Mouse (Mus musculus) midbrain, embryonic 14.5 days (tissue): ENCODE data around the gene Dscaml1. TPM values are rescaled to one million over a fixed set of nuclear protein-coding genes. Genes with fewer than 3 reads are reported as not detected.

Source experiments
- ATAC-seq: fragments of 200-750 bp; cut with Nextera tagmentation; 2 replicates; pipeline ENCODE4 v1.8.0; 2017; ENCODE audit warnings: moderate number of reproducible peaks, moderate library complexity; ENCODE audit not compliant: low FRiP score, low TSS enrichment
- DNase-seq: peaks from one replicate; pipeline ENCODE4 v3.0.0-alpha.2; 2015
- H3K27ac ChIP-seq: fragments of 300-500 bp; sonication (generic); replicated peaks from 2 replicates; pipeline ENCODE4 v1.5.1; 2014; ENCODE audit warnings: mild to moderate bottlenecking, low read depth, low read length, moderate library complexity
- H3K27me3 ChIP-seq: fragments of 300-500 bp; sonication (generic); 2 replicates; pipeline ENCODE4 v1.6.1; 2014; ENCODE audit warnings: low read length, control low read depth, mixed read lengths; ENCODE audit not compliant: control insufficient read depth, insufficient read depth
- H3K36me3 ChIP-seq: fragments of 300-500 bp; sonication (generic); 2 replicates; pipeline ENCODE4 v1.6.1; 2014; ENCODE audit warnings: low read length, control low read depth; ENCODE audit not compliant: control insufficient read depth, insufficient read depth
- H3K4me1 ChIP-seq: fragments of 300-500 bp; sonication (generic); 2 replicates; pipeline ENCODE4 v1.6.1; 2014; ENCODE audit warnings: mild to moderate bottlenecking, antibody characterized with exemption, low read length, control low read depth; ENCODE audit not compliant: control insufficient read depth, insufficient read depth
- H3K4me2 ChIP-seq: fragments of 300-500 bp; sonication (generic); 2 replicates; pipeline ENCODE4 v1.6.1; 2014; ENCODE audit warnings: mild to moderate bottlenecking, low read length, moderate library complexity
- H3K4me3 ChIP-seq: fragments of 300-500 bp; sonication (generic); replicated peaks from 2 replicates; pipeline ENCODE4 v1.5.1; 2014; ENCODE audit warnings: low read depth, low read length
- H3K9ac ChIP-seq: fragments of 300-500 bp; sonication (generic); replicated peaks from 2 replicates; pipeline ENCODE4 v1.6.1; 2014; ENCODE audit warnings: mild to moderate bottlenecking, low read length, moderate library complexity
- H3K9me3 ChIP-seq: fragments of 300-500 bp; sonication (generic); 2 replicates; pipeline ENCODE4 v1.6.1; 2016; ENCODE audit warnings: low read length, control low read depth, mixed read lengths; ENCODE audit not compliant: control insufficient read depth
- WGBS: fragments of 180-500 bp; shearing (Covaris S2); extraction: QIAGEN DNeasy Blood & Tissue Kit; methylation state at CpG from one replicate; pipeline ENCODE4 v1.1.7; 2014; 5-methylcytosine and 5-hydroxymethylcytosine counted together
- polyA plus RNA-seq: library from polyadenylated mRNA; unstranded; fragments of >200 nt; fragmentation: Nextera tagmentation; extraction: Ambion mirVana; gene quantifications from 2 replicates; pipeline ENCODE4 v1.2.1, GENCODE M21; 2014

Dscaml1 gene
- polyA plus RNA-seq, 1 experiment from 2014 or later = 14.8 TPM

DNA sequence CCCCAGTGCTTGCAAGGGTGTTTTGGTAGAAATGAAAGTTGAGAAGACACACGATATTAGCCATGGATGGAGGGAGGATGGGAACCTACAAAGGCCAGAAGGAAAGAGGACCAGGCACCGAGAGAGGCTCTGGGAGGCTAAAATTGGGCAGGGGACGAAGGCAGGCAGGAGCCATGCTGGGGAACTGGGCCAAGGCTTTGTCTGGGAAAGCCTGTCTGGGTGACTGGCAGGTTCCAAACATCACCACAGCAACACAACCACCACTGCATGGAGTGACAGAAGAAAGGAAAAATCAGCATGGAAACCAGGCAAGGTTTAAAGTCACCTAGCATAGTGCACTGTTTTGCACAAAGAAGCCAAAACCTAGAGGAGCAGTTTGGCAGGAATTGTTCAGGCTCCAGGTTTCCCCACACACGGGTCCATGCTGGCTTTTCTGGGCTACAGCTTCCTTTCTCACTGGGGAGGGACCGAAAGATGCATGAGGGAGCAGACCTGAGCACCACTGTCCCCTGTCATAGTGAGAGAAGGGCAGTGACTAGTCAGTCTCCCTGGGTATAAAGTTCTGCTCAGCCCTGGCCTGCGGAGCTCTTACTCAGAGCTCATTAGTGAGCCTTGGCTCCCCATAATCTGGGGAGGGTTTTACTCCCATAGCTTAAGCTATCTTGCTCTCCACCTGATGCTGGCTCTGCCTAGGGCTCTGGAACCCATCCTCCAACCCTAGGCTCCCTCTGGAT lies 211.9 kb downstream of the Dscaml1 start:
- no peak overlapping the region for H3K4me2 ChIP-seq
- H3K27ac ChIP-seq = no peak overlapping the region; the same call in 1 of the 2 replicates
- ATAC-seq (no peak), DNase-seq (no peak)
- H3K9me3 ChIP-seq = no peaks in the 10 kb centered on the region
- no peaks in the 10 kb centered on the region for H3K4me1 ChIP-seq
- 57% methylated on average over 6 of the region's 6 CpGs for WGBS
- H3K4me3 ChIP-seq = no peak overlapping the region
- H3K27me3 ChIP-seq = no peaks in the 10 kb centered on the region
- no peaks in the 10 kb centered on the region for H3K36me3 ChIP-seq
- no peak overlapping the region for H3K9ac ChIP-seq

DNA sequence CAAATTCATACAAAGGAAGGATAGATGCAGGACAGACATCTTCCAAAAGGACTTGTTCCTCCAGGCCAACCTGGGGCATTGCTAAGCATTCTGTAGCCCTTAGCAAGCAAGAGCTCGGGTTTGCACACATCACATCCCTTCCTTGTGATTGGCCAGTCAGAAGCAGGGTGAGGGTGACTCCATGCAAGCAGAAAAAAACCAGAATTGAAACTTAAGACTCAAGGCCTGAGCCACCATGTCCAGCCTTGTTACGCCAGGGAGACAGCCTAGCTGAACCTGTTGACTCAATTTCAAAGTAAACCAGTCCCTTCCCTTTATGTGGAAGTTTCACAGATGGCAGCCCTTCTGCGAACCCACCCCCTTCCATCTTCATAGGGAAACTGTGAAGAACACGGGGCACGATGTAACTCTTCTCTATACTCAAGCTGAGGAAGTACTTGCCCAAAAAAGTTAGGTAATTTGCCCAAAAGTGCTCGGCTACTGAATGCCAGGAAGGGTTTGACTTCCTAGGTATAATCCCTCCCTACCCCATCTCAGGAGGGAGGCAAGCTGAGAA lies 218.5 kb downstream of the Dscaml1 start:
- 70% methylated on average over 6 of the region's 6 CpGs for WGBS
- no peak for DNase-seq
- Histone ChIP-seq H3K27me3 (no peaks in the 10 kb centered on the region), H3K27ac (peak overlapping the region; percentile 55; the same call in 1 of the 2 replicates), H3K4me1 (peaks cover 18% of the 10 kb centered on the region), H3K9ac (no peak overlapping the region), H3K36me3 (no peaks in the 10 kb centered on the region), H3K4me2 (no peak overlapping the region), H3K9me3 (0 out of 2 replicates have a peak, but pooled peaks cover 3% of the 10 kb centered on the region), H3K4me3 (no peak overlapping the region)
- no peak for ATAC-seq

DNA sequence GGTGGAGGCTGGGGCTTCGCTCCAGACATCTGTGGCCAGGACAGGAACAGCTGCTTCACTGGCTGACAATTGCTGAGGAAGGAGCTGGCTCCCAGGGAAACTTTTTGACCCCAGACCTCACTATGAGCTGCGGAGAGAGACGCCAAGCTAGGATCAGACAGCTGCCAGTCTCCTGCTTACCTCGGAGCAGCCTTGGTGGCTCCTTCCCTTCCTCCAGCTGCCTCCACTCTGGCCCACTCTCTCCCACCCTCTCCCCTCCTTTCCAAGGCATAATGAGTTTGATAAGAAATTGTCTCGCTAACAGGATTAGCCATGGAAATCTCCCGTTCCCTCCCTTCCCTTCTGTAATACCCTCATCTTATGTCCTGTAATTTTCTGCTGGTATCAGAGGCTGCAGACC lies 219.1 kb downstream of the Dscaml1 start:
- H3K4me2 ChIP-seq = no peak overlapping the region
- H3K9ac ChIP-seq = no peak overlapping the region
- H3K9me3 ChIP-seq = 0 out of 2 replicates have a peak, but pooled peaks cover 3% of the 10 kb centered on the region
- H3K27ac ChIP-seq = peak overlapping the region; percentile 55
- no peaks in the 10 kb centered on the region for H3K27me3 ChIP-seq
- no peak overlapping the region for H3K4me3 ChIP-seq
- H3K4me1 ChIP-seq = peaks cover 22% of the 10 kb centered on the region
- H3K36me3 ChIP-seq = no peaks in the 10 kb centered on the region
- ATAC-seq (peak; percentile 63; the same call in 1 of the 2 replicates), DNase-seq (peak; percentile 70)
- 11% methylated on average over 6 of the region's 6 CpGs for WGBS

DNA sequence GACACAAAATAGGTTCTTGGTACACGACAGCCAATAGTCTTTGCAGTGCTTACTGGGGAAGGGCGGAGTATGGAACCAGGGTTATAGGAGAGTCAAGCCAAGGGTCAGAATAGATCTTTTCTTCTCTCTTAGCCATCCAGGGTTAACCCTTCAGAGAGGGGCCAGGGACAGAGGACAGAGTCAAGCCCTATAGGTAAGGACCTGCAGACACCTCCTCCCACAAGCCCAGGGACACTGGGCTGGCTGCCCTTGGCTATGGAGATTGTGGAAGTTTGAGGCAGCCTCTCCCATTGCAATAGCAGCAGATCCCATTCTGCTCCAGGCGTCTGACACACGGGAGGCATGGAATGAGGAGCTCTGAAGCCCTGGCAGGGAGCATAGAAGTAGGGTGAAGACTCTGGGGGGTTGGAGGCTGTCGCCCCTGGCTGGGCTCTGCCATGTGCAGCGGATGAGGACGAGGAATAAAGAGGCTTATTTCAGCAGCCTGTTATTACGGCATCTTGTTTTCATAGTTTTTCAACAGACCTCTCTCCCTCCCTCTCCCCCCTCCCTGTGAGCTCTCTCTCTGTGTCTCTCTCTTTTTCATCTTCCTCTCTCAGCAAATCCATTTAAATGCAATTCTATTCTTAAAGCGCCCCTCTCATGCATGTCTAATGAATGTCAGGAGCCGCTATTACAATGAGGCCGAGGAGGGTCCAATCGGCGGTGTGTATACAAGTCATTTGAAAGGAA lies 224.8 kb downstream of the Dscaml1 start:
- peak overlapping the region; percentile 82 for H3K27ac ChIP-seq
- no peaks in the 10 kb centered on the region for H3K36me3 ChIP-seq
- H3K4me3 ChIP-seq = no peak overlapping the region
- no peaks in the 10 kb centered on the region for H3K27me3 ChIP-seq
- peak overlapping the region; percentile 31; the same call in 1 of the 2 replicates for H3K4me2 ChIP-seq
- DNase-seq (peak; percentile 79), ATAC-seq (peak; percentile 75)
- WGBS = 14% methylated on average over 13 of the region's 13 CpGs
- H3K9ac ChIP-seq = 0 out of 2 replicates have a peak overlapping the region, but pooled peaks have one; percentile 5
- 0 out of 2 replicates have a peak, but pooled peaks cover 3% of the 10 kb centered on the region for H3K9me3 ChIP-seq
- H3K4me1 ChIP-seq = peaks cover 34% of the 10 kb centered on the region

DNA sequence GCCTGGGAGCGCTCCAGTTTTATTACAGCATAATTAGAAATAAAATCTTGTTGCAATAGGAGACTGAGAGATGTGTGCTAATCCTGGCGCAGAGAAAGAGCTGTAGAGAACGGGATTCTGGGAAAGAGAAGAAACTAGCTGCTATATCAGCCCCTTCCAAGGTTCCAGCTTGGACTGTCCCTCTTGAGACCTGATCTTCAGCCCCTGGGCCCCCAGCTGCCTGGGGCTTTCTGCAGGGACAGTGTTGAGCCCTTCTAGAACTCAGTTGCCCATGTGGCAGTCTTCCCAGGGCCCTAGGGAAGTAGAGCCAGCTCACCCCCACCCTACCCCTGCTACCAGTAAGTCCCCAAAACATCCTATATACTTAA lies 225.4 kb downstream of the Dscaml1 start:
- H3K9ac ChIP-seq = no peak overlapping the region
- no peak overlapping the region for H3K4me3 ChIP-seq
- DNase-seq (no peak), ATAC-seq (peak; percentile 51)
- 0 out of 2 replicates have a peak, but pooled peaks cover 3% of the 10 kb centered on the region for H3K9me3 ChIP-seq
- no peaks in the 10 kb centered on the region for H3K27me3 ChIP-seq
- H3K27ac ChIP-seq = peak overlapping the region; percentile 82
- H3K36me3 ChIP-seq = no peaks in the 10 kb centered on the region
- WGBS = 7% methylated on average over 3 of the region's 3 CpGs
- peaks cover 40% of the 10 kb centered on the region for H3K4me1 ChIP-seq
- H3K4me2 ChIP-seq = peak overlapping the region; percentile 8; the same call in 1 of the 2 replicates

DNA sequence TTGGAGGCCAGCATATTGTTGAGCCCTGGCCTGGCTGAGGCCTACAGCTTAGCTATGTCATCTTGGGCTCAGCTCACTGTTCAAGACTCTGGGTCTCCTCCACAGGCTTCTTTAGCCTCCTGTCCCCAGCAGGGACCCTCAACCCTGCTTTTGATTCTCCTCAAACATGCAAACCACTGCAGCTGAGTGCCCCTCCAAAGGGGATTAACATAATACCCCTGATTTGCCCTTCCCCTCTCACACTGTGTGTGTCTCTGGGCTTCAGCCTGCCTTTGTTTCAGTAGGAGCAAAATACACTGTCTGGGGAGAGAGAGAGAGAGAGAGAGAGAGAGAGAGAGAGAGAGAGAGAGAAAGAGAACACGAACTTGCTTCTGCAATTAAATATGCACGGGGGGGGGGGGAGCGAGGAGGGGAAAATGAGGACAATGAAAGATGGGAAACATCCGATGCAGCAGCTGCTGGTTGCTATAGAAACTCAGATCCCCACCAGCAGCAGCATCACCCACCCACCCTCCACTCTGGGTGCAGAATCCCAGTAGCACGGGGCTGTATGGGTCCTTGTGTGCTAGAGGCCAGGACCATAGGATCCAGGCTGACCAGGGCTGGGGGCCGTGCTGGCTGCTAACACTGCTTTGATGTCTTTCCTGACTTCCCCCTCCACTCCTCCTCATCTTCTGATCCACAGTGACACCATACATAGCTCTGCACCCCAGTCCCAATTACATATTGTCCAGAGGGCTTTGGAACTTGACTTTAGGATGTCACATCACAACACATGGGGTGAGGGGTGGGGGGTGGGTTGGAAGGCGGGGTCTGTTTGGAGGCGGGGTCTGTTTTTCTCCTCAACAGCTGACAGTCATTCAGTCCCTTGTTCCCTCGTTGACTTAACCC lies 231.0 kb downstream of the Dscaml1 start:
- no peaks in the 10 kb centered on the region for H3K27me3 ChIP-seq
- H3K4me3 ChIP-seq = no peak overlapping the region
- peak overlapping the region; percentile 93 for H3K27ac ChIP-seq
- 2% methylated on average over 8 of the region's 9 CpGs for WGBS
- peaks cover 31% of the 10 kb centered on the region for H3K4me1 ChIP-seq
- no peaks in the 10 kb centered on the region for H3K36me3 ChIP-seq
- peak; percentile 84 for ATAC-seq
- peak; percentile 80 for DNase-seq
- peak overlapping the region; percentile 53; the same call in 1 of the 2 replicates for H3K9ac ChIP-seq
- no peaks in the 10 kb centered on the region for H3K9me3 ChIP-seq
- peak overlapping the region; percentile 29 for H3K4me2 ChIP-seq

DNA sequence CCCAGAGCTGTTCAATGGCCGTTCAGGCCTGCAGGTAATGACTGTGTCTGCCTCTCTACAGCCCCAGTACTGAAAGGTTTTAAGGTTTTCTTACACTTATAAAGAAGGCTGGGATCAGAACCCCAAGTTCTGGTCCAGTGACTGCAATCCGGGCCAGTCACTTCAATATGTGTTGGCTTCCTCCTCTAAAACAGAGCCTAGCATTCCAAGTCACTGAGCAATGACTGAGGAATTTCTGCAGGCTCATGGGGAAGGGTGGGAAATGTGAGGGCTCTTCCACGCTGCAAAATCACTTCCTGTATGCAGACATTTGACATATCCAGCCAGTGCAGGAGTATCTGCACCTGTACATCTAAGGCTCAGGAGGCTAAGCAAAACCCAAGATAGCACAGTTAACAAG lies 233.8 kb downstream of the Dscaml1 start:
- Histone ChIP-seq H3K27me3 (no peaks in the 10 kb centered on the region), H3K27ac (no peak overlapping the region), H3K4me2 (no peak overlapping the region), H3K4me1 (peaks cover 59% of the 10 kb centered on the region), H3K36me3 (no peaks in the 10 kb centered on the region), H3K9ac (no peak overlapping the region), H3K4me3 (no peak overlapping the region), H3K9me3 (no peaks in the 10 kb centered on the region)
- DNase-seq (no peak), ATAC-seq (no peak)
- 81% methylated on average over 3 of the region's 3 CpGs for WGBS

DNA sequence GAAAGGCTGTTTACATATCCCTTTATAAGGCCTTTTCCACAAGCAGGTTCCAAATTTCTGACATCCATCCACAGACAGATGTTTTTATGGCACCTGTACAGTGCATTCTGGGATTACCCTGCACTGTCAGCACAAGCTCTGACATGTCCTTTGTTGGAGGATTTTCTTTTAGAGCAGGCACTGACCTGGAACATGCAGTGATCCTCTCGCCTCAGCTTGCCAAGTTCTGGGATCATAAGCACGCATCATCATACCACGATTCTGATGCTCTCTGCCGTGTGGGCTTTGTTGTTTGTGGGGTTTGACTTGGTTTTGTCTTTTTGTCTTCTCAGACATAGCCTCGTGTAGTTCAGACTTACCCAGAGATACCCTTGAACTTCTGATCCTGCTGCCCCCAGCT lies 236.0 kb downstream of the Dscaml1 start:
- no peaks in the 10 kb centered on the region for H3K27me3 ChIP-seq
- no peak overlapping the region for H3K4me2 ChIP-seq
- no peaks in the 10 kb centered on the region for H3K9me3 ChIP-seq
- H3K9ac ChIP-seq = no peak overlapping the region
- WGBS = 37% methylated on average over 5 of the region's 5 CpGs
- no peak for ATAC-seq
- peak; percentile 27 for DNase-seq
- H3K4me1 ChIP-seq = peaks cover 56% of the 10 kb centered on the region
- H3K36me3 ChIP-seq = no peaks in the 10 kb centered on the region
- H3K4me3 ChIP-seq = no peak overlapping the region
- peak overlapping the region; percentile 93 for H3K27ac ChIP-seq
